Mouse (Mus musculus): ENCODE results near the gene Jhy. TPM values are rescaled to one million over a fixed set of nuclear protein-coding genes. Genes with fewer than 3 reads are reported as not detected.

The Jhy gene
- not detected for polyA plus RNA-seq (2014; fragmentation: Illumina TruSeq; extraction: RNeasy Lipid Tissue Mini Kit (QIAGEN cat#74804); ENCODE audit: low read depth, low replicate concordance)

GRCm38 (mm10) chr9:40963586-40964417, at the start of gene Jhy:
Jhy (minus strand) TSS chr9:40964118.

GRCm38 (mm10) chr9:41004415-41004814, 40.5 kb upstream of the Jhy start, which contains the start of gene Crtam:
Crtam (minus strand) TSS chr9:41004628.

DNA sequence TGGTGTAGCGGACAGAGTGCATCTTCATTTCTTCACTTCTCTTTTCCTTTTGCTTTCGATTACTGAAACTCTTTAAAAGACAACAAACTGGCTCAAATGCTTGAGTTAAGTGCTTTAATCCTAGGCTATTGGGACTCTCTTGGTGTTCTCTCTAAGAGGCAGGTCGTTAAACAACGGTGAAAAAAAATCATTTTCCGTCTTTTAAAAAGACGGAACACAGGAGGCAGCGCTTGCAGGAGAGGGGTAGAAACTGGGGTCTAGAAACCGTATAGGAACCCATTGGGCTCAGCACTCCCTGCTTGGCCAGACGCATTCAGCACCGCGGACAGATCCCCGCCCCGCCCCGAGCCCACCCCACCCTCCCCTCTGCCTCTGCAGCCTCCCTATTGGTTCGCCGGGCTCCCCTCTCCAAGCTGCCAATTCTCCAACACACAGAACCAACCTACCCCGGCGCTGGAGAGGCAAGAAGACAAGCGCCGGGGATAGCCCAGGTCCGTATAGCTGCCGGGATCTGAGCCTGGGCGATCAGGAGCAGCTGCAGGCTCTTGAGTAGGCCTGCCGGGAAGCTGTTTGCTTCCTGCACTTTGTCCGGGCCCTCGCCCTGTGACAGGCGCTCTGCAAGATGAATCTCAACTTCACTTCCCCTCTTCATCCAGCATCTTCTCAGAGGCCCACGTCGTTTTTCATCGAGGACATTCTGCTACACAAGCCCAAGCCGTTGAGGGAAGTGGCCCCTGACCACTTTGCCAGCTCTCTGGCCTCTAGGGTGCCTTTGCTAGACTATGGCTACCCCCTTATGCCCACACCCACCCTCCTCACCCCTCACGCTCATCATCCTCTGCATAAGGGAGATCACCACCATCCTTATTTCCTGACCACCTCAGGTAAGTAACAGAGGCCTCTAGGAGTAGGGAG, 90.1 kb downstream of the Jhy start, which contains the start of gene Bsx:
Bsx (plus strand) TSS at position 572 of the 915 bp plus-strand sequence.

Other genes with a start within 250 kb of the Jhy start
- 2,081 TPM for gene Hspa8, start 163.1 kb downstream of the Jhy start, polyA plus RNA-seq (2014; fragmentation: Illumina TruSeq; extraction: RNeasy Lipid Tissue Mini Kit (QIAGEN cat#74804); ENCODE audit: low read depth, low replicate concordance)
- not detected for gene Bsx, start 90.0 kb downstream of the Jhy start, polyA plus RNA-seq (2014; fragmentation: Illumina TruSeq; extraction: RNeasy Lipid Tissue Mini Kit (QIAGEN cat#74804); ENCODE audit: low read depth, low replicate concordance)
- not detected for gene Crtam, start 40.5 kb upstream of the Jhy start, polyA plus RNA-seq (2014; fragmentation: Illumina TruSeq; extraction: RNeasy Lipid Tissue Mini Kit (QIAGEN cat#74804); ENCODE audit: low read depth, low replicate concordance)
- gene Ubash3b, start 197.6 kb upstream of the Jhy start, polyA plus RNA-seq (2014; fragmentation: Illumina TruSeq; extraction: RNeasy Lipid Tissue Mini Kit (QIAGEN cat#74804); ENCODE audit: low read depth, low replicate concordance), result 1.2 TPM

Measured in heart, adult 10 weeks (tissue).